Mouse (Mus musculus): Measurements from ENCODE around the gene Myo1d.

DNA sequence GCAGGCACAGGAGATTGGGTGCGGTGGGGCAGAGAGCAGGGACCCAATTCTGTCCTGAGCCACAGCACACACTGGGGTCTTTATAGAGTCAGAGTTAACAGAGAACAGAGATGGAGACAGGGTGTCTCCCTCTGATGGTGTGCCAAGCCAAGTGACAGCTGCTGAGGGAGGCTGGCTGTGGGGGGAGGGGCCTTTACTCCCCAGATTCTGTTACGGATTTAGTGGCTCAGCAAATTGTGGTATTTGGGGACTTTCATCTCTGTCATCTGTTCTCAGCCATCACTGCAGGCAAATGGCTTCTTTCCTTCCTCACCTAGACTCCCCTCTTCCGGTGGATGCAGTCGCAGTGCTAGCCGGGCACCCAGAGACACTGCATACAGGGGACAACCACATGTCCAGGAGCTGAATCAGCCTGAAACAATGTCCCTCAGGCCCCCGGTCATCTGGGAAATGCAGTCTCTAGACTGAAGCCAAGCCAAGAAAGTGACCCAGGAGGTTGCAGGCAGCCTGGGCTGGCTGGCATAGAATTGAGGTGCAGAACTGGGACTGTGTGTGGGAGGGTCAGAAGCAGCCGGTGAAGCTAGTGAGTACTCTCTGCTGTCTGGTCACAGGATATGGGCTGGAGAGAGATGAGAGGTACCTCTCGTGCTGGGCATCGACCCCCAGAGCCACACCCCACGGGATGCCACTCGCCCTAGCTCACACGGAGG lies 290.5 kb downstream of the Myo1d start:
- no peak for TF ChIP-seq POLR2A (IDR thresholded peaks at IDR 0.05; ENCODE audit: insufficient read depth, low read depth, low read length)
- no peak for TF ChIP-seq CTCF (IDR thresholded peaks at IDR 0.05; ENCODE audit: insufficient read depth, low read depth, low read length)
